8 mouse cellular contexts compared by ENCODE assay signal in genomic region chr8:84784681-84785505, GRCm38 (mm10). TPM values are rescaled to one million over a fixed set of nuclear protein-coding genes. Genes with fewer than 3 reads are reported as not detected.
DNase-seq lines count a peak whose midpoint lies in the region; ATAC-seq and TF ChIP-seq lines count a peak whose summit lies in the region.

No protein-coding gene starts in this region.

- 5% methylated on average over 48 of the region's 48 CpGs for WGBS in kidney, embryonic 16.5 days
- 29% methylated on average over 48 of the region's 48 CpGs for WGBS in kidney, adult 2 months
- 6% methylated on average over 48 of the region's 48 CpGs for WGBS in forebrain, postnatal 0 days
- 2% methylated on average over 48 of the region's 48 CpGs for WGBS in midbrain, embryonic 16.5 days

- no peaks in the 10 kb centered on the region for H3K36me3 ChIP-seq in kidney, embryonic 16.5 days (ENCODE audit: insufficient read depth, low read length)
- H3K36me3 ChIP-seq in kidney, adult 2 months (ENCODE audit: control insufficient read depth, insufficient read depth, low read length): no peaks in the 10 kb centered on the region
- no peaks in the 10 kb centered on the region for H3K36me3 ChIP-seq in forebrain, postnatal 0 days (ENCODE audit: insufficient read depth)
- no peaks in the 10 kb centered on the region for H3K36me3 ChIP-seq in midbrain, embryonic 16.5 days (ENCODE audit: control insufficient read depth, insufficient read depth, low read length)

- no peak overlapping the region for H3K4me2 ChIP-seq in kidney, embryonic 16.5 days (replicated peaks; ENCODE audit: low read depth, low read length)
- H3K4me2 ChIP-seq in forebrain, postnatal 0 days (ENCODE audit: low read depth): peak overlapping the region; percentile 57
- peak overlapping the region; percentile 44 for H3K4me2 ChIP-seq in midbrain, embryonic 16.5 days (ENCODE audit: low read length)

- peaks cover 36% of the 10 kb centered on the region for H3K4me1 ChIP-seq in kidney, embryonic 16.5 days (ENCODE audit: insufficient read depth, low read length)
- peaks cover 17% of the 10 kb centered on the region for H3K4me1 ChIP-seq in kidney, adult 2 months (ENCODE audit: control insufficient read depth, insufficient read depth, low read length)
- H3K4me1 ChIP-seq in brown adipose tissue, adult 24 weeks (ENCODE audit: control insufficient read depth, insufficient read depth, insufficient read length, low read length): peaks cover 62% of the 10 kb centered on the region
- peaks cover 42% of the 10 kb centered on the region for H3K4me1 ChIP-seq in forebrain, postnatal 0 days (ENCODE audit: insufficient read depth)
- H3K4me1 ChIP-seq in midbrain, embryonic 16.5 days (ENCODE audit: control insufficient read depth, insufficient read depth, low read length): peaks cover 9% of the 10 kb centered on the region

- TF ChIP-seq POLR2A in kidney, adult 2 months (IDR thresholded peaks at IDR 0.05; ENCODE audit: low read depth, low read length): no peak

- peak overlapping the region; percentile 17 for H3K4me3 ChIP-seq in kidney, embryonic 16.5 days (ENCODE audit: low read length)
- no peak overlapping the region for H3K4me3 ChIP-seq in kidney, adult 2 months (ENCODE audit: insufficient read depth, low read depth, low read length)
- peak overlapping the region; percentile 56 for H3K4me3 ChIP-seq in brown adipose tissue, adult 24 weeks (ENCODE audit: insufficient read depth, low read depth, low read length)
- H3K4me3 ChIP-seq in forebrain, postnatal 0 days (ENCODE audit: low read depth, low read length): peak overlapping the region; percentile 19
- H3K4me3 ChIP-seq in midbrain, embryonic 16.5 days (ENCODE audit: low read depth, low read length): peak overlapping the region; percentile 12

- DNase-seq in kidney, adult 2 months: no peak
- DNase-seq in forebrain, postnatal 0 days: peak; percentile 64
- no peak for DNase-seq in adrenal gland, postnatal 14 days
- no peak for DNase-seq in frontal cortex, postnatal 10 days (ENCODE audit: low spot score in 2 of 2)
- DNase-seq in left cerebral cortex, adult 11 months (ENCODE audit: low spot score): no peak

- H3K9ac ChIP-seq in kidney, embryonic 16.5 days (replicated peaks; ENCODE audit: low read length): no peak overlapping the region
- H3K9ac ChIP-seq in forebrain, postnatal 0 days: peak overlapping the region; percentile 70
- peak overlapping the region; percentile 16; the same call in 1 of the 2 replicates for H3K9ac ChIP-seq in midbrain, embryonic 16.5 days (ENCODE audit: low read depth, low read length)

- ATAC-seq in kidney, embryonic 16.5 days (ENCODE audit: low FRiP score, low TSS enrichment): no peak
- ATAC-seq in forebrain, postnatal 0 days: no peak
- no peak for ATAC-seq in midbrain, embryonic 16.5 days

- H3K27me3 ChIP-seq in kidney, embryonic 16.5 days (ENCODE audit: insufficient read depth, low read length): peaks cover 99% of the 10 kb centered on the region
- H3K27me3 ChIP-seq in kidney, adult 2 months (replicated peaks; ENCODE audit: control insufficient read depth, insufficient read depth, low read length): no peaks in the 10 kb centered on the region
- H3K27me3 ChIP-seq in forebrain, postnatal 0 days (ENCODE audit: insufficient read depth, low read length): no peaks in the 10 kb centered on the region; the same call in 1 of the 2 replicates
- H3K27me3 ChIP-seq in midbrain, embryonic 16.5 days (ENCODE audit: control insufficient read depth, insufficient read depth, low read depth, low read length): peaks cover 61% of the 10 kb centered on the region

- no peak overlapping the region for H3K27ac ChIP-seq in kidney, embryonic 16.5 days (ENCODE audit: low read length)
- no peak overlapping the region for H3K27ac ChIP-seq in kidney, adult 2 months (ENCODE audit: insufficient read depth, low read depth, low read length)
- peak overlapping the region; percentile 51 for H3K27ac ChIP-seq in brown adipose tissue, adult 24 weeks (replicated peaks; ENCODE audit: low read depth, low read length)
- H3K27ac ChIP-seq in forebrain, postnatal 0 days (ENCODE audit: low read depth, low read length): peak overlapping the region; percentile 95
- H3K27ac ChIP-seq in midbrain, embryonic 16.5 days (ENCODE audit: low read length): no peak overlapping the region

- TF ChIP-seq CTCF in kidney, adult 2 months (conservative IDR thresholded peaks at IDR 0.05; ENCODE audit: insufficient read depth, insufficient read length, low read depth, low read length): no peak
- no peak for TF ChIP-seq CTCF in forebrain, postnatal 0 days (IDR thresholded peaks at IDR 0.05; ENCODE audit: low read depth)

- no peaks in the 10 kb centered on the region for H3K9me3 ChIP-seq in kidney, embryonic 16.5 days (ENCODE audit: low read length)
- no peaks in the 10 kb centered on the region for H3K9me3 ChIP-seq in forebrain, postnatal 0 days (ENCODE audit: low read length)
- H3K9me3 ChIP-seq in midbrain, embryonic 16.5 days (replicated peaks; ENCODE audit: control insufficient read depth, low read length, poor library complexity, severe bottlenecking): no peaks in the 10 kb centered on the region

RNA-seq across cellular contexts. Expression of gene Nfix, which starts 15.3 kb away (rescaled TPM):
- polyA plus RNA-seq in kidney, embryonic 16.5 days (2015; fragmentation: Nextera tagmentation; extraction: Ambion mirVana): 14.8 and 15.9 TPM in 2 replicates
- polyA plus RNA-seq in kidney, adult 2 months (2012; rRNA removed): 17.7 and 22.1 TPM in 2 replicates
- polyA plus RNA-seq in brown adipose tissue, adult 24 weeks (2012; ENCODE audit: insufficient read depth, insufficient read length, missing spikeins): 74.6 and 78.4 TPM in 2 replicates
- 111 and 116 TPM in 2 replicates for total RNA-seq in forebrain, postnatal 0 days (2014; rRNA removed)
- 347 and 376 TPM in 2 replicates for polyA plus RNA-seq in forebrain, postnatal 0 days (2015; fragmentation: Nextera tagmentation; extraction: Ambion mirVana)
- polyA plus RNA-seq in midbrain, embryonic 16.5 days (2015; fragmentation: Nextera tagmentation; extraction: Ambion mirVana): 44.1 and 55.4 TPM in 2 replicates
- total RNA-seq in adrenal gland, postnatal 14 days (2021): 124 and 125 TPM in 2 replicates

RNA-seq across cellular contexts. Expression of gene Dand5, which starts 37.7 kb away (rescaled TPM):
- 6.6 and 9.0 TPM in 2 replicates for polyA plus RNA-seq in kidney, embryonic 16.5 days (2015; fragmentation: Nextera tagmentation; extraction: Ambion mirVana)
- 4.4 and 4.5 TPM in 2 replicates for polyA plus RNA-seq in kidney, adult 2 months (2012; rRNA removed)
- 7.2 and 9.4 TPM in 2 replicates for polyA plus RNA-seq in brown adipose tissue, adult 24 weeks (2012; ENCODE audit: insufficient read depth, insufficient read length, missing spikeins)
- total RNA-seq in forebrain, postnatal 0 days (2014; rRNA removed): 4.7 and 6.9 TPM in 2 replicates
- 8.2 and 10.0 TPM in 2 replicates for polyA plus RNA-seq in forebrain, postnatal 0 days (2015; fragmentation: Nextera tagmentation; extraction: Ambion mirVana)
- polyA plus RNA-seq in midbrain, embryonic 16.5 days (2015; fragmentation: Nextera tagmentation; extraction: Ambion mirVana): 11.7 and 12.4 TPM in 2 replicates
- total RNA-seq in adrenal gland, postnatal 14 days (2021): 7.1 and 7.4 TPM in 2 replicates

RNA-seq across cellular contexts. Expression of gene Gadd45gip1, which starts 46.4 kb away (rescaled TPM):
- polyA plus RNA-seq in kidney, embryonic 16.5 days (2015; fragmentation: Nextera tagmentation; extraction: Ambion mirVana): 49.7 and 51.6 TPM in 2 replicates
- polyA plus RNA-seq in kidney, adult 2 months (2012; rRNA removed): 24.2 and 41.0 TPM in 2 replicates
- polyA plus RNA-seq in brown adipose tissue, adult 24 weeks (2012; ENCODE audit: insufficient read depth, insufficient read length, missing spikeins): 32.2 and 37.2 TPM in 2 replicates
- total RNA-seq in forebrain, postnatal 0 days (2014; rRNA removed): 24.7 and 28.7 TPM in 2 replicates
- polyA plus RNA-seq in forebrain, postnatal 0 days (2015; fragmentation: Nextera tagmentation; extraction: Ambion mirVana): 36.7 and 40.8 TPM in 2 replicates
- polyA plus RNA-seq in midbrain, embryonic 16.5 days (2015; fragmentation: Nextera tagmentation; extraction: Ambion mirVana): 35.0 and 37.4 TPM in 2 replicates
- 44.4 and 45.7 TPM in 2 replicates for total RNA-seq in adrenal gland, postnatal 14 days (2021)

RNA-seq across cellular contexts. Expression of gene Rad23a, which starts 55.6 kb away (rescaled TPM):
- 109 and 114 TPM in 2 replicates for polyA plus RNA-seq in kidney, embryonic 16.5 days (2015; fragmentation: Nextera tagmentation; extraction: Ambion mirVana)
- polyA plus RNA-seq in kidney, adult 2 months (2012; rRNA removed): 73.0 TPM in 2 replicates
- 73.3 and 79.3 TPM in 2 replicates for polyA plus RNA-seq in brown adipose tissue, adult 24 weeks (2012; ENCODE audit: insufficient read depth, insufficient read length, missing spikeins)
- 32.2 and 55.3 TPM in 2 replicates for total RNA-seq in forebrain, postnatal 0 days (2014; rRNA removed)
- polyA plus RNA-seq in forebrain, postnatal 0 days (2015; fragmentation: Nextera tagmentation; extraction: Ambion mirVana): 63.5 and 77.4 TPM in 2 replicates
- polyA plus RNA-seq in midbrain, embryonic 16.5 days (2015; fragmentation: Nextera tagmentation; extraction: Ambion mirVana): 80.7 and 85.6 TPM in 2 replicates
- total RNA-seq in adrenal gland, postnatal 14 days (2021): 108 TPM in 2 replicates

Comparison
In these comparisons a context has a peak if more than half of its experiments do, and no peak if none do; other contexts are left out.
1. H3K27ac ChIP-seq: peak in brown adipose tissue, adult 24 weeks (single experiment) and forebrain, postnatal 0 days (single experiment); none in kidney, embryonic 16.5 days (single experiment), kidney, adult 2 months (single experiment) and midbrain, embryonic 16.5 days (single experiment).